Mouse (Mus musculus) olfactory bulb, adult 2 months (tissue): ENCODE results near the gene Sorbs2. TPM values are rescaled to one million over a fixed set of nuclear protein-coding genes. Genes with fewer than 3 reads are reported as not detected.

Experiments used
- H3K27ac ChIP-seq: fragments of 200-500 bp; 2 replicates; pipeline ENCODE4 v1.5.1; 2012; ENCODE audit warnings: low read depth, low read length; ENCODE audit not compliant: insufficient read depth
- H3K4me1 ChIP-seq: fragments of 200-500 bp; 2 replicates; pipeline ENCODE4 v1.6.1; 2012; ENCODE audit warnings: low read length; ENCODE audit not compliant: control insufficient read depth, insufficient read depth
- H3K4me3 ChIP-seq: fragments of 200-500 bp; 2 replicates; pipeline ENCODE4 v1.5.1; 2012; ENCODE audit warnings: mild to moderate bottlenecking, low read depth, low read length, moderate library complexity; ENCODE audit not compliant: insufficient read depth
- CTCF ChIP-seq: fragments of 200-500 bp; IDR thresholded peaks from 2 replicates; pipeline ENCODE4 v1.5.1; 2012; ENCODE audit warnings: low read depth, mild to moderate bottlenecking, low read length, moderate library complexity; ENCODE audit not compliant: insufficient read depth
- POLR2A ChIP-seq: fragments of 200-500 bp; IDR thresholded peaks from 2 replicates; pipeline ENCODE4 v1.6.1; 2012; ENCODE audit warnings: mild to moderate bottlenecking, low read depth, low read length, moderate library complexity; ENCODE audit not compliant: insufficient read depth
- WGBS: fragments of 180-500 bp; shearing (Covaris S2); methylation state at CpG from one replicate; pipeline ENCODE4 v1.1.7; 2018; 5-methylcytosine and 5-hydroxymethylcytosine counted together
- polyA plus RNA-seq: library from polyadenylated mRNA; stranded (reverse); fragments of >200 nt; gene quantifications from 2 replicates; pipeline ENCODE4 v1.2.4, GENCODE M21; 2012; ENCODE audit warnings: low replicate concordance; ENCODE audit not compliant: missing spikeins, insufficient read depth, insufficient read length

The Sorbs2 gene
- polyA plus RNA-seq, 1 experiment: not detected

DNA sequence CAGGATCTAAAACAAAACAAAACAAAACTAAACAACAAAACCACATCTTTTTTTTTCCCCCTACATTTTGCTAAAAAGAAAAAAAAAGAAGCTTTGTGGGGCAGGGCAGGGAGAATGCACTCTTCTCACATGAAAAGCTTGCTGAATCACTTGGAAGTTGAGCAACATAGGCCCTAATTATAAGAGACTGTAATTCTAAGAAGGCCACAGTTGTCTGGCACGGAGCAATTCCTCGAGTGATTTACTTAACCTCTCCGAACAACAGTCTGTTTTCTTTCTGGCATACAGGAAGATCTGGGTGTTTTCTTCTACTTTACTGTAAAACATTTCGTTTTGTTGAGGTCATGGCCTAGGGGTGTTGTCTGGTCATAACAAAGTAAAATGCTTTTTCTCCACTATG is 202.1 kb downstream of the Sorbs2 start:
- Histone ChIP-seq H3K27ac (no peak overlapping the region), H3K4me3 (no peak overlapping the region), H3K4me1 (no peaks in the 10 kb centered on the region)
- WGBS: 12% methylated on average over 4 of the region's 4 CpGs
- TF ChIP-seq POLR2A (no peak), CTCF (no peak)

DNA sequence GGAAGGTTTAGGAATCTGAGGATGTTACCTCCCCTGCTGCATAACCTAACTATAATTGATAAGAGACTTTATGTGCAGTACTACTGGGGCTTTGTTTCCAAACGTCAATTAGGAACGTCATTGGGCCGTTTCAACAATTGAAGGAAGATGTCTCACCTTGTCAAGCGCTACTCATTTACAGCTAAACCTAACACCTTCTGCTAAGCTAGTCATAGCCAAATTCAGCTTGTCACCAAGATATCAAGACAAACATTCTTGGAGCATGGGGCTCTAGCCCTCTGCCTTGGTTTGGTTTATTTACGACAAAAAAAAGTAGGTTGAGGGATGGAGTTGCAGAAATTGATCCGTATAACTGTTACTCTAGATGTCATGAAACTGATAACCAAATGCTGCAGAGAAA is 205.0 kb downstream of the Sorbs2 start:
- no peak for TF ChIP-seq CTCF
- no peak for TF ChIP-seq POLR2A
- H3K4me3 ChIP-seq: no peak overlapping the region
- WGBS: 95% methylated on average over 6 of the region's 6 CpGs
- no peak overlapping the region for H3K27ac ChIP-seq
- peaks cover 3% of the 10 kb centered on the region for H3K4me1 ChIP-seq

DNA sequence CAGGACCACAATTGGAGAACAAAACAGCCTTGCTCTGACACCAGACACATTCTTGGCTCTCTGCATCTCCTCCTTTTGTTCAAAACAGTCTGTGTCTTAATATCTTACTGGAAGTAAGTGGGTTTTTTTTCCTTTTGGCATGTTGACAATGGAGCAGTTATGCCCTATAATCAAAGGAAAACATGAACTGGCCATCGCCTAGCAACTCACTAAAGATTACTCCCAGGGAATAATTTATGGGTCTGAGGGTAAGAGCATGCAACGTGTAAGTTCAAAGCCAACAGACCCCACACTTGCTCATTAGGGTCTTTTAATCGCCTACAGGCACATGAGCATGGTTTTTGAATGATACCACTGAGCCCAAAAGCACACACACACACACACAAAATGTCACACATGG is 207.2 kb downstream of the Sorbs2 start:
- TF ChIP-seq CTCF (no peak), POLR2A (no peak)
- H3K4me1 ChIP-seq: peaks cover 3% of the 10 kb centered on the region
- no peak overlapping the region for H3K27ac ChIP-seq
- WGBS: 38% methylated on average over 3 of the region's 3 CpGs
- no peak overlapping the region for H3K4me3 ChIP-seq

DNA sequence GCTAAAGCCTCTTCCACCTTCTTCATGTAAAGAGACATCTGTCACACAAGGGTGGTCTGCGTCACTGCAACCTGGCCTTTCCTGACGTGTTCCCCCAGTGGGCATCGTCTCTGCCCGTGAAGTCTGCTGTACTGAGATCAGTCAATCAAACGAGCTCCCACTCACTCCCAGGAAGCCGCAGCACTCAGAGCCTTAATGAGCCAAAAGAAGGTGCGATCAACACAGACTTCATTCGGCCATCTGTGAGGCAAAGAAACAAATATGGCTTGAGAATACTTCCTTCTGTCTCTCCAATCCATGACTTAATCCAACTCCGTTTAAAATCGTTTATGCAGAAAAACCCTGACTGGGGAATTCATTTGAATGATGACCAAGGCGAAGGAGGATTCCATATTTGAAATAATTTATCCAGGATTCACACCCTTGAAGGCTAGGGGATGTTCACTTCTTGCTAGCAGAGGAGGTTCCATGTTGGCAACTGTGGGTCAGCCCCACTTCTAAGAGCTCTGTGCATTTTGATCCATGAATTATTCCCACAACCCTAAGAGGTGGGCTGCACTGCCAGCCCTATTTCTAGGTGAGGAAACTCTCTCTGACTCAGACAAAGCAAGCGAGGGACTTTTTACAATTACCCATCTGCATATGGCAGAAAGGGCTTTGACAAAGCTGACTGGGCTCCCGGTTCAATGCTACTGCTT is 207.9 kb downstream of the Sorbs2 start:
- Histone ChIP-seq H3K27ac (no peak overlapping the region), H3K4me3 (no peak overlapping the region), H3K4me1 (peaks cover 3% of the 10 kb centered on the region)
- 72% methylated on average over 13 of the region's 13 CpGs for WGBS
- TF ChIP-seq CTCF (no peak), POLR2A (no peak)

DNA sequence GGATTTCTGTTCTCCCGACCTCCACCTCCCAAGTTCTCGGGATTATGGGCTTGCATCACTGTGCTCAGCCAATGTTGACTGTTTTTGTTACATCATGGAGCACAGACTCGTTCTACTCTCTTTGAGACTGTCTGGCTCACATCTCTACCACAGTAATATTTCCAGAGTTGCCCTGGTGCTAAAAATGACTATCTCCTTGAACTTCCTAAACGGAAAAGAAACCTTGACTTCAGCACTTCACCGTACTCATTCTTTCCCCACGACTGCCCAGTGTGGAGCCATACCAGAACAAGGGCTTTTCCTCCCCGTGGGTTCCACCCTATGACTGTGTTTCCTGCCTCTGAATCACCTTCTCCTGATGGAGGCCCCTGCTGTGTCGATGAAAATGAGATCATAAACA is 212.2 kb downstream of the Sorbs2 start:
- Histone ChIP-seq H3K4me3 (no peak overlapping the region), H3K27ac (no peak overlapping the region), H3K4me1 (peaks cover 5% of the 10 kb centered on the region)
- 86% methylated on average over 8 of the region's 8 CpGs for WGBS
- no peak for TF ChIP-seq CTCF
- TF ChIP-seq POLR2A: no peak

DNA sequence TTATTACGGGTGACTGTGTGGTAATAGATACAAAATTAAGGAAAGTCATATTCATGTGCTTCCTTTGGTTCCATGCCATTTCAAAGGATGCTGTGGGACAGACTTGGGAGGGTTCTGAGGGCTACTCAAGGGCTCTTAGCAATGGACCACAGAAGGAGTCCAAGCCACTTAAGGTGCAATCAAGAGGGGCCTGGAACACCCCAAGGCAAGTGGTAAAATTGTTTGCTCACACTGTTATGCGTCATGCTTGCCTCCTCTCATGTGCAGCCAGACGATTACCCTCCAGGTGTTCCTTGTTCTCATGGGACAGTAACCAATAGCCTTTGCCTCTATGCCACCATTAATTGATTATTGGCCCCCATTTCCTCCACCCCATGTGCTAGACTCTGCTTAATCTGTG is 216.6 kb downstream of the Sorbs2 start:
- TF ChIP-seq CTCF (no peak), POLR2A (no peak)
- no peak overlapping the region for H3K4me3 ChIP-seq
- H3K4me1 ChIP-seq: peaks cover 2% of the 10 kb centered on the region; the same call in 1 of the 2 replicates
- WGBS: 92% methylated on average over 3 of the region's 3 CpGs
- no peak overlapping the region for H3K27ac ChIP-seq

DNA sequence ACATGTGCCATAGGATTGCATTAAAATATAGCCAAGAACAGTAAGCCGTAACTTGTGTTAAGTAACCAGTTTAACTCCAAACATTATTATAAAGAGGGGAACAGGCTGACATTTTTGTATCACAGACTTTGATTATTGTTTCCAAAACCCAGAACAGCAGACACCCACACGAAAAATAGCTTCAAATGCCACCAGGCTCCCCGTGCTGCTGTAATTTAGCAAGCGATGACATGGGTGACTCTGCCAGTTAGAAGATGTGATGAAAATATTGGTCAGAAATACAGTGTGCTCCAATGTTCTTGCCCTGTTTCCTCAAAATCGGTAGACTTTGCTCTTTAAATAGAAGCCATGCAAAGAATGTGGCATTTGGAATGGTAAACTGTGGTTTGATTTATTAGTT is 217.7 kb downstream of the Sorbs2 start:
- 77% methylated on average over 5 of the region's 5 CpGs for WGBS
- no peak overlapping the region for H3K27ac ChIP-seq
- H3K4me1 ChIP-seq: peaks cover 2% of the 10 kb centered on the region; the same call in 1 of the 2 replicates
- no peak overlapping the region for H3K4me3 ChIP-seq
- TF ChIP-seq POLR2A: no peak
- TF ChIP-seq CTCF: no peak

DNA sequence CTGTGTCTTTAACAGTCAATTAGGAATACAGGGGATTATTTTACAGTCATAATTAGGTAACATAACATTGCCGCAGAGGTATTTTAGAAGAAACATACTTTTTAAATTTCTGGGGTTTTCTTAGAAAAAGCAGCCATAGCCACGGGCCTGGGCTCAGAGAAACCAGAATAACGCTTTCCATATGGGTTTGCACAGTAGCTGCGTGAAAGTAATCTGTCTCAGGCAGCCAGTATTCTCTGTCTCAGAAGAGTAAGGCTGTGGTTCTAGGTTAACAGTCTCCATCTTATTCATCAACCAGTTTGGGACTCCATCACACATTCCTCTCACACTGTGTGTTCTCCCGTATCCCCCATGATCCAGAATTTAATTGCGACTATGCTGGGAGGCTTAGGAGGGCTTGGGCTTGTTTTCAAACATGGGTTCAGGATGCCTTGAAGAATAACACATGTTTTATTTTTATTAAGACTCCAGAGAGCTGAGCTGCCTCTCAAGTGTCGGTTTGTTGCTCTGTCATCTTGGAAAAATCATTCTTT is 222.3 kb downstream of the Sorbs2 start:
- WGBS: 87% methylated on average over 7 of the region's 7 CpGs
- Histone ChIP-seq H3K27ac (no peak overlapping the region), H3K4me1 (no peaks in the 10 kb centered on the region), H3K4me3 (no peak overlapping the region)
- no peak for TF ChIP-seq CTCF
- no peak for TF ChIP-seq POLR2A

DNA sequence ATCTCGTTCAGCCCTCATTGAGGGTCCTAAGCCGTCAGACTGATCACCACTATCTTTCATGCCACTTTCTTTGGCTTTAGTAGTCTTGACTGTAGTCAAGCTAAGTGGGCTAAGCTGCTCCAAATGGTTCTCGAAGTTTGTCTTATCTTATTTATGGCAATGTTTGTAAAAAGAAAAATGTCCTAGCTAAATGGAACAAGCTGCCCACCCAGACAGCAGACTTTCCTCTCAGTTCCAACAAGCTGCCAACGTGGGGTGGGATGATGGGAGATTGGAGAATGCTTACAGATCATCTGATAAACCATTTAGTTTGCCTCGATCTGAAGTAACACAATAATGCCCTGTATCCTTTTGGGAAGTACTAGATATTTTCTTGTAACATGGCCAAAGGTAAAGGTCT is 223.2 kb downstream of the Sorbs2 start:
- Histone ChIP-seq H3K27ac (no peak overlapping the region), H3K4me3 (no peak overlapping the region), H3K4me1 (no peaks in the 10 kb centered on the region)
- WGBS: 89% methylated on average over 5 of the region's 5 CpGs
- no peak for TF ChIP-seq CTCF
- no peak for TF ChIP-seq POLR2A

DNA sequence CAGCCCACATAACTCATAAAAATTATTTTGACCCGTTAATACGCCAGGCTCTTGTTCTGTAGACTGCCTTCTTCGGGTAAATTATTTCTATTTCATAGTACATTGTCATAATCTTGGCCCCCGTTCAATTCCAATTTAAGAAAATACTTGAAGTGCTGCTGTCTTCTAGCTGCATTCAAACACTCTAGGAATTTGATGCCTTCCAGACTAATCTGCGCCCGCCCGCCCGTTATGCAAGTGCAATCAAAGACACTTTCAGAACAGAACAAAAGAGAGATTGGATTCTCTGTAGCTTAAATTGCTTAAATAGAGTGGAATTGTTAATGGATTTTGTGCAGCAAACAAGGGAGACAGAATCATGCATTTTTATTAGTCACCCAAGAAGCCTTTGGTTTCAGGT is 226.5 kb downstream of the Sorbs2 start:
- Histone ChIP-seq H3K4me1 (no peaks in the 10 kb centered on the region), H3K27ac (no peak overlapping the region), H3K4me3 (no peak overlapping the region)
- TF ChIP-seq POLR2A (no peak), CTCF (no peak)
- WGBS: 80% methylated on average over 8 of the region's 8 CpGs
